Mouse (Mus musculus) thymus, adult 18-20 months (tissue): ENCODE measurements around the gene Fxr2.

ENCODE experiments used
- DNase-seq, 2 experiments: peaks; one replicate each; pipeline ENCODE4 v3.0.0; 2022; ENCODE audit warnings: mixed read lengths in 2 of 2

Fxr2 gene

DNA sequence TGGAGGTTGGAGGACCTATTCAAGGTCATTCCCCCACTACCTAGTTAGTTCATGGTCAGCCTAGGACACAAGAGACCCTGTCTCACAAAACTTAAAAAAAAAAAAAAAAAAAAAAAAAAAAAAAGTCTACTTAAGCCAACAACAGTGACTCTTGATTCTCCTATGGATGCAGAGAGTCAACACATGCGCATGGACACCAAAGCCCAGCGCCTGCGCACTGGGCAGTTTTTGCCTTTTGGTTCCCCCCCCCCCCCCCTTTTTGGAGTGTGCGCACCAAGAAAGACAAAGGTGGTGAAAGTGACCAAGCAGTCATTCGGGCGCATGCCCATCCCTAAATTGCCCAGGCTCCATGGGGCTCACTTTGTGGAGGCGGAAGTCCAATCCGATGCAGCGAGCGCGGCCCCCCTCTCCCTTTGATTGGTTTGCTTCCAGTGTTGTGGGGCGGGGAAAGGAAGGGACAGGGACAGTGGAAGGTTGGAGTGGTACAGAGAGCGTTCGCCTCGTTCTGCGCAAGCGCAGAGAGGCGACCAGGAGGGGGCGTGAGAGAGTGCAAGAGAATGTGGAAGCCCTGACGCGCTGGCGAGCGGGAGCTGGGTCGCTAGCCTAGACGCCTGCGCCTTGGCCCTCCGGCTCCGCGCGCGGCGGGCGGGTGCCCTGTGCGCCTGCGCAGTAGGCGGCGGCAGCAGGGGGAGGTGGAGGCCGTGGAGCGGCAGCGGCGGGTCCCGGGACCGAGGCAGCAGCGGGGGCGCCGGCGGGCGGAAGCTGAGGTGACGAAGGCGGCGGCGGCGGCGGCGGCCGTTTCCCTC is at the start of gene Fxr2:
Fxr2 (plus strand) TSS at position 707 of the 806 bp plus-strand sequence.
- DNase-seq = peak; percentile 100

DNA sequence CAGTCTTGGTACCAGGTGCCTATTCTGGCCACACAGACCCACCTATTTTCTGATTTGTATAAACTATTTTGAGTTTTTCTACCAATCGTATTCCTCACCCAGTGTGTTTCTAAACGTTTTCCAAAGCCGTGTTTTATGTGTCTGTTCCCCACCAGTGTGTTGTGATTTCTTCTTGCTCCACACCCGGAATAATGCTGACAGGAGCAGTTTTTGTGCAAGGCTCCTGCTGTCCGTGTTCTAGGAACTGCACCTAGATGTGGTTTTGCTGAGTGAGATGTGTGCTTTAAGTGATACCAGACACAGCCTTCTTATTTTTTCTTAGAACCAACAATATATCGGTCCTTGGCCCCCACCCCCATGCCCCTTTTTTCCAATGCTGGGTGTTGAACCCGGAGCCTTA is 48.8 kb upstream of the Fxr2 start:
- no peak for DNase-seq

DNA sequence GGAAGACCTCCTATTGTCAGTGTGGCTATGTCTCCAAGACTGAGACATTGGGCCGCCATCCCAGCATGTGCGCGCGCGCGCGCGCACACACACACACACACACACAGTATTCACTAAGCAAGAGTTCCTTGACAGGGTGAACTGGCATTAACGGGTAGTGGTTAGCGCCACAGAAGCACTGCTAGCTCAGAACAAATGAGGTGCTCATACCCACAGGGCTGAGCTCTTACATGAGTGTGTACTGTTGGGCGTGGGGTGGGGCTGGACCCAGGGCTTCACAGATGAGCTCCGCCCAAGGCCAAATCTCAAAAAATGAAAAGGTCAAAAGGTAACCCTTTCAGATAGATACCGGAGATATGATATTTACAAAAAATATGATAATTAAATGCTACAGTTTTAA is 47.9 kb upstream of the Fxr2 start:
- DNase-seq = no peak

DNA sequence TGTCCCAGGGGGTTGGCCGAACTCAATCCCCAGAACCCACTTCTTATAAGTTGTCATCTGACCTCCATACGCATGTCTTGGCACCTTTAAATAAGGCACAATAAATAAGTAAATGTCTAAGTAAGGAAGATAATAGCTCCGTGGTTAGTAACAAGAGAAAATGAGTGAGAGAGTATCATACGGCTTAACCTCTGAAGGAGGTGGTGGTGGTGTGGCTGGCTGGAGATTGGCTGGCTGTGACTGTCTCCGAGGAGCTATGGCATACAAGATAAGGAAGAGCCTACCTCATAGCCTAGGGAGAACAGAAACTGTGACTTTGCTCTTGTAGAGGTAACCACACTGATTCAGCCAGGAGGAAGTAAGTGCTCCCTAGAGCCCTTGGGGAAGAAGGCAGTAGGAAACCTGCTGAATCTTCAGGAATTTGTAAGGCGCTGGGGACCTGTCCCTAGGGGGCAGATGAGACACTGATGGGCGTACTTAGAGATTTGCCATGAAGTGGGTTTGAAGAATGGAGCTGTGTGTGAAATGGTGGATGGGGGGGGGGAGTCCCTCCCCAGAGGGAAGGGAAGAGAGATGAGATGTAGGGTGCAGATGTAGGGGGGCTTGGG is 47.0 kb upstream of the Fxr2 start:
- DNase-seq = no peak

DNA sequence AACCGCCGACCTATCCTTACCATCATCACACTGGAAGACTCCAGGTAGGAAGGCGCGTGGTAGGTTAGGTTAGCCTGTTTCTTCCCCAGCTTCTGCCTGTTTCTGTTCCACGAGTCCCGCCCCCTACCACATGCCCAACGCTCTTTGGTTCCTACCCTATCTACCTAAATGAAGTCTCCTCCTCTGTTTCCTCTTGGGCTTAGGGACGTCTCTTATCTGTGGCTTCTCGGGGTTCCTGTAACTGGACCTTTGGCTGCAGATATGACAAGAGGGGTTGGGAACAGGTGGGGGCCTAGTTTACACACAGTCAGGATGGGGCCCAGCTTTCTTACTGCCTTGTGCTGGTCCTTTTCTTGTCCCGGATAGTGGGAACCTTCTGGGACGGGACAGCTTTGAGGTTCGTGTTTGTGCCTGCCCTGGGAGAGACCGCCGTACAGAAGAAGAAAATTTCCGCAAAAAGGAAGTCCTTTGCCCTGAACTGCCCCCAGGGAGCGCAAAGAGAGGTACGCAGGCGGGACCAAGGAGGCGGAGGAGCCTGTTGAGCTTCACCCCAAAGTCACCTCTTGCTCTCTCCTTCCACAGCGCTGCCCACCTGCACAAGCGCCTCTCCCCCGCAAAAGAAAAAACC is 43.5 kb upstream of the Fxr2 start:
- DNase-seq = no peak

DNA sequence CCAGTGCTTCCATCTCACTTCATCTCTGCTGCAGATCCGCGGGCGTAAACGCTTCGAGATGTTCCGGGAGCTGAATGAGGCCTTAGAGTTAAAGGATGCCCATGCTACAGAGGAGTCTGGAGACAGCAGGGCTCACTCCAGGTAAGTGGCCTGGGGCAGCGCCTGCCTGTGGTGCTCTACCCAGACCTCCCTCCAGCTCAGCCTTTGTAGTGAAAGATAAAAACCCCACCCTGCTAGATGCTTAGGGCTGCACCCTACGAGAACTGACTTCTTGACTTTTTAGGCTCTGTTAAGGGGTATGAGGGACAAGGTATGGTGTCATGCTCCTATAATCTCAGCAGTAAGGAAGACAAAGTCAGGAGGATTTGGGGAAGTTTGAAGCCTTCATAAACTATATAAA is 42.2 kb upstream of the Fxr2 start:
- DNase-seq = no peak

DNA sequence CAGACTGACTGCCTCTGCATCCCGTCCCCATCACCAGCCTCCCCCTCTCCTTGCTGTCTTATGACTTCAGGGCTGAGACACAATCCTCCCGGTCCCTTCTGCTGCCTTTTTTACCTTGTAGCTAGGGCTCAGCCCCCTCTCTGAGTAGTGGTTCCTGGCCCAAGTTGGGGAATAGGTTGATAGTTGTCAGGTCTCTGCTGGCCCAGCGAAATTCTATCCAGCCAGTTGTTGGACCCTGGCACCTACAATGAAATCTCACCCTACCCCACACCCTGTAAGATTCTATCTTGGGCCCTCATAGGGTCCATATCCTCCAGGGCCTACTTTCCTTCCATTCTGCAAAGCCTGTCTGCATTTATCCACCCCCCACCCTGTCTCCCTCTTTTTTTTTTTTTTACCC is 41.4 kb upstream of the Fxr2 start:
- DNase-seq = no peak

DNA sequence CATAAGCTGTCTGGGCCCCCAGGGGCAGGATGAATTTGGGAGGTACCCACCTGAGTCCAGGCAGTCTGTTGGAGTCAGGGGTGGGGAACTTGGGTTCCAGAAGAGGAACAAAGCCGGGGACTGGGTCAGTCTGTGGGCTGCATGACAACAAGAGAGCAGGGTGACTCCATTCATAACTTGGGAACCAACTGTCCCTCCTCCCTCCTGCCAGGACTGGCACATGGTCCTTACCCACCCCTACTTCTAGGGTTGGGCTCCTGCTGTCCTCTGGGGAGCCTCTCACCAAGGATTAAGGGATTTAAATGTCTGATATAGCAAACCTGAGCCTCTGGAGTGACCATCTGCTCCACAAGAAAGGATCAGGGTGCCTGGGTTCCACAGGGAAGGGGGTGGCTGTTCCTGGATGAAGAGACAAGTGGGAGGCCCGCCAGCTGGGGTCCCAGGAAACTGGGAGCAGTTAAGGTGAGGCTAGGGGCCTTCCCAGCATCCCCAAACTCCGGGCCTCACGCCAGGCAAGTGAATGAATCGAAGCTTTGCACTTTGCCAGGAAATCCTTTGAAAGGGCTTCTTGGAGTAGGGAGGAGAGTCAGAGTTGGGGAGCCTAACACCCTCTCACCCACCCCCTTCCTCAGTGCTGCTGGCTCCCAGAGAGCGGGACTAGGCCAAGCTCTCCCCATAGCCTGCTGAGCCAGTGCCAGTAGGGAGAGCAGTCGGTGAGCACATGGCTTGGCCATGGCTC is 40.7 kb upstream of the Fxr2 start:
- no peak for DNase-seq

DNA sequence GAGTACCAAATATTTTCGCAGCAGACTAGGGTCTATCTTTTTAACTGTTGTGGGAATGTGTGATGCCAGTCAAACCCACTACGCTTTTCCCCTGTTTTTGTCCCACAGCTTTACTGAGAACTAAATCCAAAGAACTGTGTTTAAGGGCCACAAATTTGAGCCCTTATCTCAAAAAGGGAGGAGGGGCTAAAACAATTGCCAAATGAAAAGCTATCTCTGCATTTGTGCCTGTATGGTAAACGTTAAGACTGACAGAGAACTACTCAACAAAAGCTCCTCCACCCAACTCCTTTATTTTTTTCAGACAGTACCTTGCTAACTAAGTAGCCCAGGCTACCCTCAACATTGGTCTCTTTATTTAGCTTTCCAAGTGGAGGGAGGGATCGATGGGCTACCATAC is 40.0 kb upstream of the Fxr2 start:
- DNase-seq = no peak

DNA sequence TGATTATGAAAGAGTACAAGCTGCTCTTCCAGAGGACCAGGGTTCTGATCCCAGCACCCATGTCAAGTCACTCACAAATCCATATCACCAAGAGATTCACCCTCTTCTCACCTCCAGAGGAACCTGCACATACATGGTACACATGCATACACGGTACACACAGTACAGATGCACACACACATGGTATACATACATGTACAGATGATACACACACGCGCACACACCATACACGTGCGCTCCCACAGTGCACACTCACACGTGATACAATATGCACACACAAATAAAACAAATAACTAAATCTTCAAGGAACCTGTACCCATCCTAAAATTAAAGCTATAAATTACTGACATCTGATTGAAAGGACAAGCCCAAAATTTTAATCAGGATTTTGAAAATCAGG is 37.9 kb upstream of the Fxr2 start:
- no peak for DNase-seq

DNA sequence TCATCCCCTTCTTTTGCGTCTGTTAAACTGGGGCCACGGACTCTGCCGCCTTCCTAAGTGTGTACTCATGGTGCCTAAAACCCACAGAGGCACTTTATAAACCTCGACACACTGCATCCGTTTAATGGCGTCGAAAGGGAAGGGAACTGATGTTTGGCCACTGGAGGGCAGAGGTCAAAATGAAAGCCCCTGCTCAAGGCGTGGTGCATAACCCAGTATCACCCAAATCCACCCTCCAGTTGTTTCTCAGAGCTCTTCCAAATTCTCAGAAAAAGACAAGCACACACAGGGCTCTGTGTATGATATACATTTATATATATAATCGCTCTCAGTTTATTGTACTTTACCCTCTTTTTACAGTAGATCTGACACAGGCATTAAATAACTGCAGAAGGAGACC is 33.4 kb upstream of the Fxr2 start:
- DNase-seq = no peak

DNA sequence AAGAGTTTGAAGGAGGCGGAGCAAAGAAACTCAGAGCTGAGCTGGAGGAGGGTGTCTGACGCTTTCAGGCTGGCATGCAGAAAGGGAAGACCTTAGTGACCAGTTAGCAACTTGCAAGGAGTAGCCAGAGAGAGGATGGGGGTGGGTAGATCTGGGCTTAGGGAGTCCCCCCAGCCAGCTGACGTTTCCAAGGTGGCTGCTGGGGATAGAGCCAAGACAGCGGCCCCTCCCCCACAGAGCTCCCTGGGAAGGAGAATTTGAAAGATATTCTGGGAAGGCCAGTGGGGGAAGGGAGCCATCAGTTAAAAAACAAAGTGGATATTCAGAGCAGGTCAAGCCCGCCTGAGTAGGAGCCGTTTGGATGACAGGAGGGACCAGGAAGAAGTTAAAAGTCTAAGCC is 32.7 kb upstream of the Fxr2 start:
- DNase-seq = no peak

DNA sequence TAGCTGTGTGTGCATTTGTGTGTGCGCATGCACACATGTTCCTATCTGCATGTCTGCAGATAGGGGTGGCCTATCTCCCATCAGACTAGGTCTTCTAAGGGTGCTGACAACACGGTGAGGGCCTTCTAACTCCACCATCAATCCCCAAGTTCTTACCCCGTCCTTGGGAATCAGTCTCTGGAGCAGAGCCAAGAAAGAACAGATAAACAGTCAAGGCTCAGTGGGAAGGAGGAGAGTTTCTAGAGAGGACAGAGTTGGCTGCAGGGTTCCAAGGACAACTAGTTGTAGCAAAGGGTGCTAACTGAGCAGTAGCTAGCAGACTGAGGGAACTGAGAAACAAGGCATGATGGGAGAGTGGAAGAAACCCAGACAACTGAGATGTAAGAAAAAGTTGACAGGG is 31.0 kb upstream of the Fxr2 start:
- DNase-seq = no peak

DNA sequence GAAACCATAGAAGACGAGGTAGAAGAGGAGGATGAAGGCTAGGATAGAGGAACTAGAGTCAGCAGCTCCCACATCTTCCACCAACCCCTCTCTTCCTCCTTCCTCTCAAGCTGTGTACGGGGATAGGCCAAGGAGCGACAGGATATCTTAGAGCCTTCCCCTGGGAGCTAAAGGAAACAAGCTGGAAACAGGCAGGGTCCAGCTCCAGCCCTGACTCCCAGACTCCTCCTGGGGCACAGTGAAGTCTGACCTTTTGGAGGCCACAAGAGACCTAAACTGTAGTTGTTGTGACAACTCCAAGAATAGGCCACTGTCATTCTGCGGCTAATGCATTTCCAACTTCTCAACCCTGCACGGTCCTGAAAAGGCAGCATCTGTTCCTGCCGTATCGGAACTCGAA is 29.3 kb upstream of the Fxr2 start:
- DNase-seq = no peak

DNA sequence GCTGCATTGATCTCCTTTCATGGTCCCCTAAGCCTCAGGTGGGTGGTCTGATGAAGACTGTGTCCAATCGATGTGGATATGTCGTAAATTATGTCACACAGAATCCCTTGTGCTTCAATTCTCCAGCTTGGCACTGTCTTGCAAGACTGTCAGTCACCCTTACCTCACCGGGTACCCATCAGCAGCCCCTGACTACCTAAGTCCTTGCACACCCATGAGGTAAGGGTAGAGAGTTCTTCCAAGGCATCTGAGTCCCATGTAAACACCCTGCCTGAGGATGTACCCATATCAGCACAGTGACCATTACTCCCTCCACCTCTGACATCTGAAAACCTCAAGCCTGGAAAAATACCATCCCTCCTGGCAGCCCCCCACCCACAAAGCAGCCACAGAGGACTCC is 28.4 kb upstream of the Fxr2 start:
- DNase-seq = no peak

DNA sequence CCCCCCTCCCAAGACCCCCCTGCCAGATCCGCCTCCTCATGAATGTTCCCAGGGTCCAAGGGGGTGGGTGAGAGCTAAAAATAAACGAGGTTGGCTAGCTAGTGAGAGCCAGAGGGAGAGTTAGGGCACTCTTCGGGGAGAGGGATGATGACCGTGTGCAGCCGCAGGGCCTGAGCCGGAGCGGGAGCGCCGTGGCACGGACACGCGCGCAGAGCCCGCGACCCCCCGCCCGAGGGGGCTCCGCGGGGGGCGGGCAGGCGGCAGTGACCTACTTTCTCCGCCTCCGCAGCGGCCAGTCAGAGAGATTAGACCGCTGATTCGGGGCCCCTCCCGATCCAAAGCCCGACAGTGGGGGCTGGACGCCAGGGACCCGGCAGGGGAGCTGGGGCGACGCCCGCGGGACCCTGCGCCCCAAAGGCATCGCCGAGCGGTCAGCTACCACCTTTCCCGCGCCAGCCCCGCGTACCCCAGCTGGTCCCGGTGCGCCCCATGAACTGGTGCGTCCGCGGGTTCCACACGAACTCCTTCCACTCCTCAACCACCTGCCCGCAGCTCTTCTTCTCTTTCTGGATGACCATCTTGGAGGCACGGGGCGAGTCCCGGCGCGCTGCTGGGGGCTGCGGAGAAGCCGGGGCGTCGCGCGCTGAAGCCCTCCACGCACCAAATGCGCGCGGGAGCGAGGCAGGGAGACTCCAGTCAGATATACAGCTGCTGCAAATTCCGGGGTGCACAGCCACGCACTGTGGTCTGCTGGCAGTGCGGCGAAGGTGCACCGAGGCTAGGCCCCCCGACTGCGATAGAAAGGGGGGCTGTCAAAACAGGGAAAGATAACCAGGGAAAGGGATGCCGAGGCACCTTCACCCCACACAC is 27.8 kb upstream of the Fxr2 start:
- DNase-seq = no peak

DNA sequence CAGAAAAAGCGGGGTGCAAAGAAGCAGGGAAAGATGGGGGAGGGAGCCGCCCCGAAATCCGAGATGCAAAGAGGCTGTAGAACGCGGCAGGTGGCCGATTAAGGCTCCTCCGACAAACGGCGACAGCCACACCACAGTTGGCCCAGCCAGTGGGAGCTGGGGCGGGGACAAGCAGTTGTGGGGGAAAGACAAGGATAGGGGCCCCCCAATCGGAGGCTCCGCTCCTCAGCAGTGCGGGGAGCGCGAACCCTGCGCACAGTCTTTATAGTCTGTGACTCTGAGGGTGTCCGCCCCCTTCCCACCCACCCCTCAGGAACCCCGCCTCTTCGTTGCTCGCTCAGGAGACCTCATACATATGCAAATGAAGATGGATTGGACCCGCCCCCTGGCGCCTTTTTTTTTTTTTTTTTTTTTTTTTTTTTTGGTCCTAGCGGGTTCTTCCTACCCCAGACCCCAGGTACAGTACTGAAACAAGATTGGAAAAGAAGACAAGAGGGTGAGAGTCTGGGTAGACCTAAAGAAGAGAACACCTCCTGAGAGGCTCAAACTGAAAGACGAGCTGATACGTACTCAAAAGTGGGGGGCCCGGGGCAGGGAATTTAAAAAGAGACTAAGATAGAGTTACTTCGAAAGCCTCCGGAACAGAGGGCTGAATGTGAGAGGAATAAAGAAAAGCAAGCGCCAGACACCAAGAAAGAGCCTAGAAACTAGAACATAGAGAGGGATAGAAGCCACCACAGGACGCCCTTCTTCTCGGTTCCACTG is 26.9 kb upstream of the Fxr2 start, which contains the start of gene Atp1b2:
Atp1b2 (minus strand) TSS at position 217 of the 765 bp plus-strand sequence.
- peak; percentile 62 to 74 for DNase-seq

DNA sequence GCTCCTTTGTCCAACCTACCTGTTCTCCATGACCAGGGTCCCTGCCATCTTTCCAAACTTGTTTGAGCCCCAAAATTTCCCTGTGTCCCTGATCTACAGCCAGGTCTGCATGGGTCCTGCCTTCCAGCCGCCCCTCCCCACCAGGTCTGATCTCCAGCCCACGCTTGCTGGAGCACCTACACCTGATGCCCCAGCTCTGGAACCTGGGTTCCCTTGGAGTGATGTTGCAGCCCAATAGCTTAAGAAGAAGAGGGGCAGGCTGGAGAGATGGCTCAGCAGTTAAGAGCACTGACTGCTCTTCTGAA is 26.3 kb upstream of the Fxr2 start:
- no peak for DNase-seq

DNA sequence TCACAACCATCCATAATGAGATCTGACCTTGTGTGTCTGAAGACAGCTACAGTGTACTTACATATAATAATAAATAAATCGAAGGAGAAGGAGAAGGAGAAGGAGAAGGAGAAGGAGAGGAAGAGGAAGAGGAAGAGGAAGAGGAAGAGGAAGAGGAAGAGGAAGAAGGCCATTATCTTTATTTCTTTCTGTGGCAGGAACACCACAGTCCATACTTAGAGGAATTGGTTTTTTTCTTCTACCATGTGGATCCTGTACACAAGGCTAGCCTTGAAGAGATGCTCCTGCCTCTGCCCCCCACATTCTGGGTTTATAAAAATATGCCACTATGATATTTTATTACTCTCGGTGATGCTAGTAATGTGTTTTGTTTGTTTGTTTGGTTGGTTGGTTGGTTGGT is 26.0 kb upstream of the Fxr2 start:
- no peak for DNase-seq

DNA sequence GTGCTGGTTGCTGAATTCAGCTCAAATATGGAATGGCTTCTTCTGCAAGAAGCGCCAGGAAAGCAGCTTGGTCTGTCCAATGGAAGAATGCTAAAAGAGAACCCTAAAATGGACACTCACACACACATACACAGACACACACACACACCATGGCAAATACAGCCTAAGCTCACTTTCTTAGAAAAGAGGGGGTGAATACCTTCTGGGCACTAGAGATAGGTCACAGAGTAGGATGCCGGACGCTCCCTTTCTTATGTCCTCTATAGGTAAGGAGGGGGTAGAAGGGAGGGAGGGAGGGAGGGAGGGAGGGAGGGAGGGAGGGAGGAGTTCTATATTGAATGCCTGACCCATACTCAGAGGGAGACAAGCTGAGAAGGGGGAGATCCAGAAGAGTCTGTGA is 24.3 kb upstream of the Fxr2 start:
- no peak for DNase-seq

DNA sequence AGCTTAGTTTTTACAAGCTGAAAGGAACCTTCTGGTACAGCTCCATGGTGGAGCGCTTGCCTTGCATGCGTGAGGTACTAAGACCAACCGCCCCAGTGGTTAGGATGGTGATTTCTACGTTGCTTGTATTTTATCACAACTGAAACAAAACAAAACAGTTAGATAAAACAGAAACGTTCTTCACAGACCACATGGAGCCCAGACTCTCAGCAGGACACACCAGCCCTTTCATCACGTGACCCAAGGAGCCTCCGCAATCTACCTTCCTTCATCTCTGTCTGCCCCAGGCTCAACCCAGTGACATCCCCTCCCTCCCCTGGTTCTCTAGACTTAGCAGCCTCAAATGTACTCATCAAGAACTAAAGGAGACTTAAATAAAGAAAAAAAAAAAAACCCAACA is 23.4 kb upstream of the Fxr2 start:
- DNase-seq = no peak

DNA sequence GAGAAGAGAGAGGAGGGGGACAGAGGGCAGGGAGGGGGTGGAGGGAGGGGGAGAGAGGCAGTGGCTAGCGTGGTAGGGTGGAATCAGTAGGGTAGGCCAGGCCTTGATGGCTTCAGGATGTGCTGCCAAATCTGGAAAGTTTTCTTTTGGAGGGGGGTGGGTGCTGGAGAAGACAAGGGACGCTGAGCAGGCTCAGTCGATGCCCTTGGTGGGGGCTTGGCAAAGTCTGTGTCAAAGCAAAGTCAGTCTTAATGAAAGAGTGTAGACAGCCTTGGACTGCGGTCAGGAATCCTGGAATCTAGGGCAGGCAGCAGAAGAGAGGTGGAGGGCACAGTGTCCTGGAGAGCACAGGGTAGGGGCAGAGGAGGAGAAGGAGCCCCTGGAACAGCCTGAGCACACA is 21.9 kb upstream of the Fxr2 start:
- no peak for DNase-seq
